Mouse (Mus musculus): ENCODE data around the gene Stk16.

The Stk16 gene

GRCm38 (mm10) chr1:75210136-75211087 is at the start of gene Stk16, which contains the start of gene Glb1l:
TSS of gene Stk16 (plus strand) at chr1:75210838.
TSS of gene Glb1l (minus strand) at chr1:75210813.
- DNase-seq (ENCODE audit: low read depth, low spot score): peak; percentile 97

- no peak for DNase-seq (ENCODE audit: low read depth, low spot score)
Observed at GRCm38 (mm10) chr1:75168093-75168471, 42.6 kb upstream of the Stk16 start.

- DNase-seq (ENCODE audit: low read depth, low spot score): peak; percentile 97
Observed at GRCm38 (mm10) chr1:75168472-75169464, 41.9 kb upstream of the Stk16 start, which contains the start of gene Zfand2b. TSS of gene Zfand2b (plus strand) at chr1:75168646.

GRCm38 (mm10) chr1:75179334-75180104 is 31.1 kb upstream of the Stk16 start:
- DNase-seq (ENCODE audit: low read depth, low spot score): peak; percentile 55

DNA sequence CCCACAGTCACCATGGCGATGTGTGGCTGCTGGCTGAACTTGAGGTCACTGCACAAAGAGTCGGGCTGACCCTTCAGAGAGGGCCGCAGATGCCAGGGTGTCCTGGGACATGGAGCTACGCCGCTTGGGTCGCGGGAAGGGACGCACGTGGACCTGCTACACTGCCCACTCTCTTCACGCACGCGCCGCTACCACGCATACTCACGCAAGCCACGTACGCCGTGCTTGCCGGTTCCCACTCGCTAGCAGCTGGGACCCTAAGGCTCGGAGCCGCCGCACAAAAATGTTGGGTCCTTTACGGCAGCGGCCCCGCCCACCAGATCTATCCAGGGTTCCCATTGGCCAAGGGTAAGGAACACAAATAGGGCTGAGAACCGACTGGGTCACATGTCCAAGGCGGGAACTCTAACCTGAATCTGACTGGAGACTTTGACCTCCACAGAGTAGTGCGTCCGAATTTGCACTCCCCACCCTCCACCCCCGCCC is 30.5 kb upstream of the Stk16 start, which contains the start of gene Abcb6:
Gene Abcb6, minus strand, starts transcription at position 288 of the 486 bp plus-strand sequence.
- peak; percentile 95 for DNase-seq (ENCODE audit: low read depth, low spot score)

GRCm38 (mm10) chr1:75180741-75181140 is 29.9 kb upstream of the Stk16 start:
- no peak for DNase-seq (ENCODE audit: low read depth, low spot score)

DNA sequence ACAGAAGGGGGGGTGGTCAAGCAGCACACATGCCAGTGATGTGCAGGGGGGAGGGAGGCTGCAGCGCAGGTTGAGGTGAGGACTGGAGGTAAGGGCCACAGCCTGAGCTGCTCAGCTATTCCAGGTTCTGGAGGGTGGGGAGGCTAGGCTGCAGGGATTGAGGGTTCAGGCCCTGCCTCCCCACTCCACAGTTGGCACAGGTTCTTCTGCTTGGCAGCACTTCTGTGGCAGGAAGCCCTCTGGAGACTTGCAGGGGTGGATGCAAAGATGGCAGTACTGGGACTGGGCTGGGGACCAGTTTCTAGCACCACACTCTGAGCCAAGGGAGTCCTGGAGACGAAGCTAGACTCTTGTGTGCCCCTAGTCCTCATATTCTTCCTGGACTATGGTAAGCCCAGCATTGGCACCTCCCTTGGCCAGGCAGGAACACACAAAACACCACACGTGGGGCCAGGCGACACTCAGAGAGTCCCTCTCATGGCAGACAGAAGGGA is 29.2 kb upstream of the Stk16 start:
- DNase-seq (ENCODE audit: low read depth, low spot score): no peak

DNA sequence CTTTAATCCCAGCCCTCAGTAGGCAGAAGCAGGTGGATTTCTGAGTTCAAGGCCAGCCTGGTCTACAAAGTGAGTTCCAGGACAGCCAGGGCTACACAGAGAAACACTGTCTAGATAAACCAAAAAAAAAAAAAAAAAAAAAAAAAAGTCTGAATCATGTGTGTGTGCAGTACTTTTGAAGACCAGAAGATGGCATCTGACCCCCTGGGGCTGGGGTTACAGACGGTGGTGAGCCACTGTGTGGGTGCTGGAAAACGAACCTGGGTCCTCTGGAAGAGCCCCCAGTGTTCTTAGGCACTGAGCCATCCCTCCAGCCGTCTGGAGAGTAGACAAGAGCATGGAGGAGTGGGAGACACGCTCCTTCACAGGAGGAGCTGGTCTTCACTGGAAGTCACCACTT is 28.5 kb upstream of the Stk16 start:
- DNase-seq (ENCODE audit: low read depth, low spot score): peak; percentile 26

DNA sequence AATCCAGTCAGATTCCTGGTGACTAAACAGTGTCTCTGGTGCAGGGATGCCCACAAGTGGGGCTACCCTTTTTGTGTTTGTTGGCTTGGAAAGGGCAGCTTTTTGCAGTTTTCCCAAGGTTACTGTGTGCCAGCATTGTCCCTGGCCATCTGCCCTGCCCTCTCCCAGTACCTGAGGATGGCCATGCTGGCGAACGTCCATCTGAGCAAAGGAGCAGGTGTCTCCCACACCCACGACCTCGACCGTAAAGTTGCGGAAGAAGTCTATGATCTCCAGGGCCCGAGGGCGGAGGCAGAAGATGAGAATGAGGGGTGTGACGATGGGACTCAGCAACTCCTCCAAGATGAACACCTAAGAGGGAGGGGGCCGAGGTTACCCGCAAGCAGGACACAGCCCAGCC is 25.1 kb upstream of the Stk16 start:
- DNase-seq (ENCODE audit: low read depth, low spot score): no peak

DNA sequence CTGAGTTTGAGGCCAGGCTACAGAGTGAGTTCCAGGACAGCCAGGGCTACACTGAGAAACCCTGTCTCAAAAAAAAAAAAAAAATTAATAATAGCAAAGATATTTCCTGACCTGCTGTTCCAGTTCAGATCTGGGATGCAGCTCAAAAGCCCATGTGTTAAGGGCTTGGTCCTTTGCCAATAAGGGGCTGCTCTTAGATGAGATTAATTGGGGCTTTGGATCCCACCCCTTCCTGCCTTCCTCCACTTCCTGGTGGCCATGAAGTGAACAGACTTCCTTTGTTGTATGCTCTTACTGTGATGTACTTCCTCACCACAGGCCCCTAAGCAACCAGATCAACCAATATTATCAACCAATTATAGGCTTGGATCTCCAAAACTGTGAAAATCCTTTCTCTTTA is 23.5 kb upstream of the Stk16 start:
- no peak for DNase-seq (ENCODE audit: low read depth, low spot score)

DNA sequence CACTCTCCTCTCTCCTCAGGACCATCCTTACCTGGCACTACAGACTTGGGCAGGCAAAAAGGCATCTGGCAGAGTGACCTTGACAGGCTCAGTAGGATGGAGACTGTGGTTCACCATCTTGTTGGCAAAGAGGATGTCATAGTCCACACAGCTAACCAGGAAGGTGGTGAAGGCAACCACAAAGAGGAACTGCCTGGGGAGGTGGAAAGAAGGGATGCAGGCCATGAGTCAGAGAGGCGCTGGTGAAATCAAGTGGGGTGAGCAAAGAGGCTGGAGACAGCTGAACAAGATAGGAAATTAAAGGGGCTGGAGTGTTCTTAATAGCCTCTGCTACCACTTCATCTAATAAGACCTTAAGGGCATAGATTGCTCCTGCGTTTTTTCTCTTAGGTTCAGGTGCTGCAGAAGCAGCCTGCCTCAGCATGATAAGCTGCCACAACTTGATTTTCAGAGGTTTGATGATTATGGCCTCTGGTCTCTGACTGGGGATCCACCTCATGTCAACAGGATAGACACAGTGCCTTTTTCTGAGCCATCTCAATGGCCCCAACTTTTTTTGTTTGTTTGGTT is 22.6 kb upstream of the Stk16 start:
- DNase-seq (ENCODE audit: low read depth, low spot score): no peak

- peak; percentile 33 for DNase-seq (ENCODE audit: low read depth, low spot score)
Observed at GRCm38 (mm10) chr1:75190577-75190976, 20.1 kb upstream of the Stk16 start.

DNA sequence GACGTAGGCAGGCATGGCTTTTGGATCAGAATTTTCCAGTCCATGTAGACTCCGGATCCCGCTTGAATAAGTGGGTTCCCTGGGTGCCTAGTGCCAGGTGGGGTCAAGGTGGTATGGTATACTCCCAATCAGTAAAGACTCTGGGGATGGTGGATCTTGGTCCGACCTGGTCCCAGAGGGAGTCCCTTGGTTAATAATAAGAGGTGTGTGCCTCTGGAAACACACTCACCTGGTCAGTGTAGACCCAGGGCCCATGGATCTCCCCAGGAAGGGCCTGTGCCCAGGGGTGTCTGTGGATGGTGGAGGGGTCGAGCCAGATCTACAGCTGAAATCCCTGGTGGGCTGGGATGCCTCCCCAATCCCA is 19.4 kb upstream of the Stk16 start:
- no peak for DNase-seq (ENCODE audit: low read depth, low spot score)

DNA sequence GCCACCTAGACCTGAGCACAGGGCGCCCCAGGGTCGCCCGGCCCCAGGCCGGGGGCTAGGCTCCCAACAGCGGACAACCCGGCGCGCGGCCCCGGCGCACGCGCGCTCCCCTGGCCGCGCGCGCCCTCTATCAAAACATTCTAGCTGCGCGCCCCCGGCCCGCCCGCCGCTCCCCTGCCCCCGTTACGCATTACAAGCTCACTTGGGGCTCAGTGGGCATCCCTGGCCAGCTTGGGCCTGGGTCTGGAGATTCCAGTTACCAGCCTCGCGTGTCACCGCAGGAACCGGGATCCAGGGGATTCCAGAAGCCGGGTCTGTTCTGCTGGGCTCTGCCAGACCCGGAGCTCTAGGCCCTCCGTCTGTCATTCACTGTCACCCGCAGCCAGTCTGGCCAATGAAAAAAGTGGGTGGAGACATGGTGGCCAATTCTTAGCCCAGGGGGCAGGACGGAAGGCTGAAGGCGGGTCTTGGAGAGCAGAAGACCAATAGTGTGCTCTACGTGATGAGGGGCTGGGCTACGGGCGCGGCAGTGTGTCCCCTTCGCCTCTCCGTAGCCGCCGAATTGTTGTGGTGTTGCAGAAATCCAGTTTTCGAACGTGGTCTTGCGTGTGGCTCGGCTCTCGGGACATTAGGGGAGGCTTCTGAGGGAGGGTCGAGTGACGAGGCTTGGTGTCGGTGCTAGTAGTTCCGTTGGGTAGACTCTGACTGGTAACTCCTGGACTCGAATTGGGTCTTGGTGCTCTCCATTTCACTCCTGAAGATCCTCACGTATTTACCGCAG is 18.8 kb upstream of the Stk16 start, which contains the start of the genes Ankzf1 and Atg9a:
Gene Ankzf1, plus strand, starts transcription at position 530 of the 781 bp plus-strand sequence.
Gene Atg9a, minus strand, starts transcription at position 575 of the 781 bp plus-strand sequence.
- peak; percentile 99 for DNase-seq (ENCODE audit: low read depth, low spot score)

GRCm38 (mm10) chr1:75192452-75192851 is 18.2 kb upstream of the Stk16 start:
- peak; percentile 87 for DNase-seq (ENCODE audit: low read depth, low spot score)

- no peak for DNase-seq (ENCODE audit: low read depth, low spot score)
Observed at GRCm38 (mm10) chr1:75201236-75201635, 9.4 kb upstream of the Stk16 start.

DNA sequence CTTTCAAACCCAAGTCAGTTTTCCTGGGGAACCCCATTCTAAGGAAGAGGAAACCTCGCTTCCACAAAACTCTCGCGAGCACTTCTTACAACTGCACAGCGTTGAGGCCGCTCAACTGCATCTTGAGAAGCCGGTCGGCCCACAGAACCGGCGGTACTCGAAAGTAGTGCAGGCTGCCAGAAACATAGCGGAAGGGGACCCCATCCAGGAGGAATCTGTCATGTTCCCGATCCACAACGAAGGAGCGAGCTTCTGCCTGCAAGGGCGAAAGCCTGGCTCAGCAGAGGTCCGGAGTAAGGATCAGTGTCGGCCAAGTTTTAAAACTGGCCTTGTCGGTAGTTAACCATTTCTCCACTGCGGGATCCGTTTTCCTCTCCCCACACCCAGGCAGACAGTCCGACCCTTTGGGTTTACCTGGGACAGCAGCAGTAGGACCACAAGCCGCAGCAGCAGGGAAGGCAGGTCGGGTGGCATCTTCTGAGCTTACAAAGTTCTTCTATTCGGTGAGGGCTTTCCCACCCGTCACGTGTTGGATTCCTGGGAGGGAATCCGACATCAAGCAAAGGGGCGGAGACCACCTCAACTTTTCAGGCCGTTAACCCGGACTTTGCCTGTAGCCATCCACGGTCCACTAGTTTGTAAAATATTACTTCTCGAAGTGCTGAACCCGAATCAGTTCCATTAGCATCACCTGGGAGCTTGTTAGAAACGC is 1.5 kb upstream of the Stk16 start:
- DNase-seq (ENCODE audit: low read depth, low spot score): no peak

- no peak for DNase-seq (ENCODE audit: low read depth, low spot score)
Observed at GRCm38 (mm10) chr1:75211141-75211708, 587 bp downstream of the Stk16 start.

All from A20 (cell line).